In the genomic region with DNA sequence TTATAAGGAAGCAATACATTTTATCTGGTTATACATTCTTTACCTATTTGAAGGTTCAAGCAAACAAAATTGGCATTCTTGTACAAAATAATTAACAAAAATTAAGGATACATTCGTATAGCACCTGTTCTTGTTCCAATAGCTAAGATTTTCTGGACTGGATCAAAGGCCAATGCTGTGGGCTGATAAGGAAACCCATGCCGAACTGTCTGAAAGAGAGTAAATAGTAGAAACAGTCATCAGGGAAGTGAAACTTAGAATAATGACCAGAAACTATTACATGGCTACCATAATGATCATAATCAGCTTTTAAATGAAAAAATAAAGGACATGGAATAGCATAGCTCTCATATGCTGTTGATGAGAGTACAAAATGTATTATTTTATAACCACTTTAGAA, we compare ENCODE assay signal across 21 mouse cellular contexts. TPM values are rescaled to one million over a fixed set of nuclear protein-coding genes. Genes with fewer than 3 reads are reported as not detected.
"Had no signal": no experiment of that assay in that cellular context is flagged by ENCODE, and none has a peak within 500 bp of the region (broad histone marks: within the 10 kb centered on the region; RNA-seq: fewer than 3 reads in every experiment).

No protein-coding gene starts in this region.

- H3K4me2 ChIP-seq: lung, embryonic 15.5 days; midbrain, embryonic 11.5 days; midbrain, embryonic 13.5 days; neural tube, embryonic 13.5 days; neural tube, embryonic 15.5 days; stomach, embryonic 15.5 days had no signal

- H3K4me1 ChIP-seq: lung, embryonic 15.5 days; megakaryocyte, embryonic 14.5 days; midbrain, embryonic 13.5 days; stomach, embryonic 15.5 days had no signal

- ATAC-seq: lung, postnatal 0 days; midbrain, embryonic 13.5 days; midbrain, embryonic 16.5 days had no signal

- H3K9me3 ChIP-seq: lung, embryonic 15.5 days; megakaryocyte, embryonic 14.5 days; neural tube, embryonic 15.5 days; stomach, embryonic 15.5 days had no signal

- H3K27me3 ChIP-seq: lung, embryonic 15.5 days; megakaryocyte, embryonic 14.5 days; midbrain, embryonic 13.5 days; neural tube, embryonic 13.5 days; neural tube, embryonic 15.5 days; stomach, embryonic 15.5 days had no signal

- H3K36me3 ChIP-seq: lung, embryonic 15.5 days; neural tube, embryonic 13.5 days; neural tube, embryonic 15.5 days; stomach, embryonic 15.5 days had no signal

- H3K9ac ChIP-seq: liver, embryonic 14.5 days; lung, embryonic 15.5 days; midbrain, embryonic 13.5 days; neural tube, embryonic 13.5 days; neural tube, embryonic 15.5 days; stomach, embryonic 15.5 days had no signal

- DNase-seq: lung, adult 18-20 months; lung, postnatal 14 days; lung, postnatal 36 days; right cerebral cortex, postnatal 14 days; thymus, adult 18-20 months; thymus, postnatal 14 days; thymus, postnatal 36 days had no signal

- H3K27ac ChIP-seq: liver, embryonic 14.5 days; lung, embryonic 15.5 days; macrophage; midbrain, embryonic 13.5 days; neural tube, embryonic 13.5 days; neural tube, embryonic 15.5 days; stomach, embryonic 15.5 days had no signal

- H3K4me3 ChIP-seq: lung, embryonic 15.5 days; megakaryocyte, embryonic 14.5 days; midbrain, embryonic 13.5 days; myocyte; neural tube, embryonic 13.5 days; neural tube, embryonic 15.5 days; stomach, embryonic 15.5 days had no signal

RNA-seq across cellular contexts. Expression of gene Stxbp5l, which starts 39.8 kb away (rescaled TPM):
- total RNA-seq: megakaryocyte progenitor cell, adult 5-6 weeks had no signal
- polyA plus RNA-seq: liver, embryonic 14.5 days; macrophage; myocyte; spleen, adult 2 months had no signal
